ENCODE assay signal across 27 mouse cellular contexts in genomic region chr16:82360070-82360469, GRCm38 (mm10).
DNase-seq lines count a peak whose midpoint lies in the region; ATAC-seq lines count a peak whose summit lies in the region.
"Had no signal": no experiment of that assay in that cellular context is flagged by ENCODE, and none has a peak within 500 bp of the region (broad histone marks: within the 10 kb centered on the region; RNA-seq: fewer than 3 reads in every experiment).

No protein-coding gene starts in this region.

- H3K4me3 ChIP-seq in forebrain, embryonic 11.5 days (ENCODE audit: low read depth, low read length) = no peak overlapping the region
- no peak overlapping the region for H3K4me3 ChIP-seq in forebrain, embryonic 10.5 days
- no peak overlapping the region for H3K4me3 ChIP-seq in midbrain, embryonic 12.5 days
- no peak overlapping the region for H3K4me3 ChIP-seq in midbrain, embryonic 16.5 days (ENCODE audit: low read depth, low read length)
- no peak overlapping the region for H3K4me3 ChIP-seq in forebrain, embryonic 14.5 days (ENCODE audit: low read depth, low read length)
- H3K4me3 ChIP-seq: heart, adult 2 months; heart, embryonic 12.5 days; hindbrain, embryonic 15.5 days; layer of hippocampus, adult 2 months; left cerebral cortex, adult 2 months; limb, embryonic 12.5 days; liver, embryonic 15.5 days; midbrain, embryonic 10.5 days; neural tube, embryonic 12.5 days had no signal

- no peaks in the 10 kb centered on the region for H3K9me3 ChIP-seq in forebrain, embryonic 11.5 days (ENCODE audit: control insufficient read depth, low read length)
- no peaks in the 10 kb centered on the region for H3K9me3 ChIP-seq in forebrain, embryonic 10.5 days
- H3K9me3 ChIP-seq in midbrain, embryonic 12.5 days = no peaks in the 10 kb centered on the region
- H3K9me3 ChIP-seq in midbrain, embryonic 16.5 days (replicated peaks; ENCODE audit: control insufficient read depth, low read length, poor library complexity, severe bottlenecking) = no peaks in the 10 kb centered on the region
- H3K9me3 ChIP-seq in forebrain, embryonic 14.5 days (replicated peaks; ENCODE audit: control insufficient read depth, low read length) = no peaks in the 10 kb centered on the region
- H3K9me3 ChIP-seq: heart, embryonic 12.5 days; hindbrain, embryonic 15.5 days; limb, embryonic 12.5 days; liver, embryonic 15.5 days; midbrain, embryonic 10.5 days; neural tube, embryonic 12.5 days had no signal

- H3K4me1 ChIP-seq in forebrain, embryonic 11.5 days (replicated peaks; ENCODE audit: control insufficient read depth, insufficient read depth, low read length) = no peaks in the 10 kb centered on the region
- no peaks in the 10 kb centered on the region for H3K4me1 ChIP-seq in forebrain, embryonic 10.5 days
- 0 out of 2 replicates have a peak, but pooled peaks cover 2% of the 10 kb centered on the region for H3K4me1 ChIP-seq in midbrain, embryonic 12.5 days
- H3K4me1 ChIP-seq in midbrain, embryonic 16.5 days (ENCODE audit: control insufficient read depth, insufficient read depth, low read length) = no peaks in the 10 kb centered on the region
- no peaks in the 10 kb centered on the region for H3K4me1 ChIP-seq in forebrain, embryonic 14.5 days (ENCODE audit: control insufficient read depth, insufficient read depth, low read length)
- H3K4me1 ChIP-seq: heart, embryonic 12.5 days; hindbrain, embryonic 15.5 days; limb, embryonic 12.5 days; liver, embryonic 15.5 days; midbrain, embryonic 10.5 days; neural tube, embryonic 12.5 days had no signal

- no peak overlapping the region for H3K27ac ChIP-seq in forebrain, embryonic 11.5 days (ENCODE audit: low read depth, low read length)
- no peak overlapping the region for H3K27ac ChIP-seq in forebrain, embryonic 10.5 days
- no peak overlapping the region for H3K27ac ChIP-seq in midbrain, embryonic 12.5 days (replicated peaks)
- no peak overlapping the region for H3K27ac ChIP-seq in midbrain, embryonic 16.5 days (ENCODE audit: low read length)
- no peak overlapping the region for H3K27ac ChIP-seq in forebrain, embryonic 14.5 days (ENCODE audit: low read depth, low read length)
- H3K27ac ChIP-seq: heart, adult 2 months; hindbrain, embryonic 15.5 days; layer of hippocampus, adult 2 months; left cerebral cortex, adult 2 months; limb, embryonic 12.5 days; liver, embryonic 15.5 days; midbrain, embryonic 10.5 days; neural tube, embryonic 12.5 days had no signal

- WGBS in forebrain, embryonic 11.5 days = 61% methylated on average over 4 of the region's 4 CpGs
- 72% methylated on average over 4 of the region's 4 CpGs for WGBS in forebrain, embryonic 10.5 days
- 56% methylated on average over 4 of the region's 4 CpGs for WGBS in midbrain, embryonic 12.5 days
- 49% methylated on average over 4 of the region's 4 CpGs for WGBS in midbrain, embryonic 16.5 days
- WGBS in forebrain, embryonic 14.5 days = 49% methylated on average over 4 of the region's 4 CpGs

- no peak overlapping the region for H3K9ac ChIP-seq in forebrain, embryonic 11.5 days (ENCODE audit: low read length)
- H3K9ac ChIP-seq in midbrain, embryonic 12.5 days (replicated peaks) = no peak overlapping the region
- H3K9ac ChIP-seq in midbrain, embryonic 16.5 days (ENCODE audit: low read depth, low read length) = no peak overlapping the region
- H3K9ac ChIP-seq in forebrain, embryonic 14.5 days (ENCODE audit: low read length) = no peak overlapping the region
- H3K9ac ChIP-seq: heart, embryonic 12.5 days; hindbrain, embryonic 15.5 days; limb, embryonic 12.5 days; liver, embryonic 15.5 days; lung, embryonic 14.5 days; neural tube, embryonic 12.5 days had no signal

- H3K4me2 ChIP-seq in forebrain, embryonic 11.5 days (ENCODE audit: low read depth, low read length, severe bottlenecking) = no peak overlapping the region
- no peak overlapping the region for H3K4me2 ChIP-seq in midbrain, embryonic 12.5 days (replicated peaks)
- no peak overlapping the region for H3K4me2 ChIP-seq in midbrain, embryonic 16.5 days (ENCODE audit: low read length)
- H3K4me2 ChIP-seq in forebrain, embryonic 14.5 days (ENCODE audit: low read length) = no peak overlapping the region
- H3K4me2 ChIP-seq: heart, embryonic 12.5 days; hindbrain, embryonic 15.5 days; limb, embryonic 12.5 days; liver, embryonic 15.5 days; lung, embryonic 14.5 days; neural tube, embryonic 12.5 days had no signal

- no peak for DNase-seq in forebrain, embryonic 11.5 days (ENCODE audit: low spot score)
- DNase-seq in forebrain, embryonic 10.5 days (ENCODE audit: extremely low spot score, low spot score) = no peak
- peak; percentile 14 for DNase-seq in forebrain, embryonic 14.5 days (ENCODE audit: low spot score)
- peak; percentile 65 for DNase-seq in retina, postnatal 1 day
- no peak for DNase-seq in urinary bladder, postnatal 25 days (ENCODE audit: low spot score)
- DNase-seq: adrenal gland, postnatal 25 days; cerebellum, adult 9-10 months; cerebellum, postnatal 36 days; heart, adult 2 months; heart, postnatal 4 days; kidney, adult 11 months; kidney, postnatal 36 days; lung, embryonic 14.5 days; lung, postnatal 14 days; right cerebral cortex, postnatal 14 days had no signal

- ATAC-seq in forebrain, embryonic 11.5 days (replicated peaks; ENCODE audit: low FRiP score) = 0 out of 2 replicates have a peak, but pooled peaks have one; percentile 55
- ATAC-seq in midbrain, embryonic 12.5 days (ENCODE audit: low FRiP score, low read depth) = peak; percentile 55; the same call in 1 of the 2 replicates
- no peak for ATAC-seq in midbrain, embryonic 16.5 days
- 0 out of 2 replicates have a peak, but pooled peaks have one; percentile 20 for ATAC-seq in forebrain, embryonic 14.5 days
- ATAC-seq: CD4-positive, CD25-positive, alpha-beta regulatory T cell, adult 4 months; inflammation-experienced regulatory T-cells, adult 6 months had no signal

- H3K27me3 ChIP-seq in forebrain, embryonic 11.5 days (ENCODE audit: control insufficient read depth, insufficient read depth, low read length) = no peaks in the 10 kb centered on the region
- no peaks in the 10 kb centered on the region for H3K27me3 ChIP-seq in forebrain, embryonic 10.5 days (ENCODE audit: poor library complexity, severe bottlenecking)
- H3K27me3 ChIP-seq in midbrain, embryonic 12.5 days = no peaks in the 10 kb centered on the region
- H3K27me3 ChIP-seq in midbrain, embryonic 16.5 days (ENCODE audit: control insufficient read depth, insufficient read depth, low read depth, low read length) = no peaks in the 10 kb centered on the region
- H3K27me3 ChIP-seq in forebrain, embryonic 14.5 days (replicated peaks; ENCODE audit: control insufficient read depth, insufficient read depth, low read length) = no peaks in the 10 kb centered on the region
- H3K27me3 ChIP-seq: heart, embryonic 12.5 days; hindbrain, embryonic 15.5 days; limb, embryonic 12.5 days; liver, embryonic 15.5 days; neural tube, embryonic 12.5 days had no signal

- no peaks in the 10 kb centered on the region for H3K36me3 ChIP-seq in forebrain, embryonic 11.5 days (ENCODE audit: control insufficient read depth, insufficient read depth, low read length)
- no peaks in the 10 kb centered on the region for H3K36me3 ChIP-seq in forebrain, embryonic 10.5 days (replicated peaks)
- H3K36me3 ChIP-seq in midbrain, embryonic 12.5 days = no peaks in the 10 kb centered on the region
- no peaks in the 10 kb centered on the region for H3K36me3 ChIP-seq in midbrain, embryonic 16.5 days (ENCODE audit: control insufficient read depth, insufficient read depth, low read length)
- no peaks in the 10 kb centered on the region for H3K36me3 ChIP-seq in forebrain, embryonic 14.5 days (ENCODE audit: control insufficient read depth, insufficient read depth, low read length)
- H3K36me3 ChIP-seq: heart, embryonic 12.5 days; hindbrain, embryonic 15.5 days; limb, embryonic 12.5 days; liver, embryonic 15.5 days; midbrain, embryonic 10.5 days; neural tube, embryonic 12.5 days had no signal

Comparison
In these comparisons a context has a peak if more than half of its experiments do, and no peak if none do; other contexts are left out.
1. DNase-seq: peak in forebrain, embryonic 14.5 days (single experiment) and retina, postnatal 1 day (single experiment); none in forebrain, embryonic 11.5 days (single experiment), forebrain, embryonic 10.5 days (single experiment) and urinary bladder, postnatal 25 days (single experiment).